Mouse (Mus musculus) macrophage (primary cell): ENCODE results near the gene Klhl33. TPM values are rescaled to one million over a fixed set of nuclear protein-coding genes. Genes with fewer than 3 reads are reported as not detected.
"Not testable (repeated sequence)": the region's sequence is repeated elsewhere in the genome, so short reads cannot be mapped to it uniquely, and the experiment has no call there.

Source experiments
- H3K27ac ChIP-seq: fragments of 350-480 bp; formaldehyde crosslinking; 2 replicates; pipeline ENCODE4 v1.9.0; 2021
- H3K36me3 ChIP-seq: fragments of 350-480 bp; formaldehyde crosslinking; 2 replicates; pipeline ENCODE4 v1.9.0; 2021; ENCODE audit errors: inconsistent target
- H3K4me3 ChIP-seq: fragments of 350-480 bp; formaldehyde crosslinking; 2 replicates; pipeline ENCODE4 v1.9.0; 2021; ENCODE audit errors: inconsistent target
- H3K79me2 ChIP-seq: fragments of 350-480 bp; formaldehyde crosslinking; 2 replicates; pipeline ENCODE4 v1.9.0; 2021; ENCODE audit errors: inconsistent target
- WGBS: methylation state at CpG from one replicate; pipeline ENCODE4 v1.1.7; 2026; ENCODE audit warnings: inconsistent platforms; ENCODE audit not compliant: missing documents; 5-methylcytosine and 5-hydroxymethylcytosine counted together
- polyA plus RNA-seq: library from polyadenylated mRNA; stranded (reverse); fragments of 250-400 nt; gene quantifications from 3 replicates; pipeline ENCODE4 v1.2.4, GENCODE M21; 2018; ENCODE audit warnings: inconsistent platforms

The Klhl33 gene
- polyA plus RNA-seq, 1 experiment from 2014 or later: not detected

DNA sequence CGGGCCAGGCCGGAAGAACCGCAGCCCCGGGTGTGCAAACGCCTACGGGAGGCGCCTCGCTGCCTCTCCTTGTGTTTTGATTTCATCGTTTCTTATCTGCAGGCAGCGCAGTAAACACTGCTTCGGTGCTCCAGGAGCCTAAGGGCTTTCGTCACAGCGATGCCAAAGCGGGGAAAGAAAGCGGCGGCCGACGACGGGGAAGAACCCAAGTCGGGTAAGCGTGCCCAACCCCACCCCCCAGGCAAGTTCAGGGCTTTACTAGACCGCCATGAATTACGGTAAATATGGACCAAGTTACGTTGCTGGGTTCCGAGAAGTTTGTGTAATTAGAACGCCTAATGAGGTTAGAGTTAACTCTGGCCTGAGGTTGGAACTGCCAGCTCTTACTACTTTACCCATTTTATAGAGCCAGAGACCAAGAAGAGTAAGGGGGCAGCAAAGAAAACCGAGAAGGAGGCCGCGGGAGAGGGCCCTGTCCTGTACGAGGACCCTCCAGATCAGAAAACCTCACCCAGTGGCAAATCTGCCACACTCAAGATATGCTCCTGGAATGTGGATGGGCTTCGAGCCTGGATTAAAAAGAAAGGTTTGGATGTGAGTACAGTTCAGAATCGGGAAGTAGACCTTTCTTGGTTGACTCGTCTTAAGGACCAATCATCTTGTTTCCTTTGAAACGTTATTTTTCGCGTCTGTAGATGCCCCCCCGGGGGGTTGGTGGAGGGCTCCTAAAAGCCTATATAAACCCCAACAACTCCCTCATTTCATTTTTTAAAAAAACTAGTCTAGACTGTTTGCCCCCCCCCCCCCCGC lies 28.0 kb upstream of the Klhl33 start:
- peak overlapping the region; percentile 79 for H3K4me3 ChIP-seq
- WGBS: 3% methylated on average over 33 of the region's 38 CpGs
- peaks cover 33% of the 10 kb centered on the region for H3K36me3 ChIP-seq
- peaks cover 76% of the 10 kb centered on the region for H3K79me2 ChIP-seq
- H3K27ac ChIP-seq: peak overlapping the region; percentile 74

DNA sequence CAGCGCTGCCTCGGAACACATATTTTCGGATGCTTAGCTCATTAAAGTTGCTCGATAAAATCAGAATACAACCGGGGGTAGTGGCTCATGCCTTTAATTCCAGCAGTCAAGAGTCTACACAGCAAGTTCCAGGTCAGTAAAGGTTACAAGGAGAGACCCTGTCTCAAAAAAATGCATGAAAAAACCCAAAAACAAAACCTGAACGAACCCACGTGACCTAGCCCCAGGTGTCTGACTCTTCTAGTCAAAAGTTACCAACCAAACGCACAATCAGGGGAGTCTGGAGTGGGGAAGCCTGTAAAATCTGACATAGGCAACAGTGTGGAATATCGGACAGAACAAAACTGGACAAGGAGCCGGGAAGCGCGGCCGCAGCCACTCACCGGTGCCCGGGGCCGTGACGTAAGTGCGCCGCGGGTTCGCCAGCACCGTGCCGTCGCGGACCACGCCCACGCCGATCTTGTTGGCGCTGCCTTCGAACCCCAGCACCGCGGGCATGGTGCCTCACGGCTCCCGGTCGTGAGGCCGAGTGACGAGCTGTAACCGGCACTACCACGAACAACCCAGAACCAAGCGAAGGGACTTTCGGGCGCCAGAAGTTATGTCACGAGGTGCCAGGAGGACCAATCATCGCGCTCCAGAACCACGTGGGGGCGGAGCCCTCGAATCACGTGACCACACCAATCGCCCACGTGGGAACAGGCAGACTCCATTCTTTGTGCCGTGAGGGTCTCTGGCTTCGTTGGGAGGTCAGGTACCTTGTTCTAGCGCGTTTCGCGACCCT lies 27.2 kb upstream of the Klhl33 start, which contains the start of the genes Osgep and Apex1:
Gene Osgep (minus strand): TSS at position 613 of the 784 bp plus-strand sequence.
Gene Apex1 (plus strand): TSS at position 688 of the 784 bp plus-strand sequence.
- under 1% methylated on average over 57 of the region's 57 CpGs for WGBS
- peak within 1 kb of the TSS; percentile 74 for H3K27ac ChIP-seq
- H3K79me2 ChIP-seq: peaks cover 70% of the 10 kb centered on the region
- H3K4me3 ChIP-seq: peak within 1 kb of the TSS; percentile 79
- H3K36me3 ChIP-seq: peaks cover 32% of the 10 kb centered on the region

DNA sequence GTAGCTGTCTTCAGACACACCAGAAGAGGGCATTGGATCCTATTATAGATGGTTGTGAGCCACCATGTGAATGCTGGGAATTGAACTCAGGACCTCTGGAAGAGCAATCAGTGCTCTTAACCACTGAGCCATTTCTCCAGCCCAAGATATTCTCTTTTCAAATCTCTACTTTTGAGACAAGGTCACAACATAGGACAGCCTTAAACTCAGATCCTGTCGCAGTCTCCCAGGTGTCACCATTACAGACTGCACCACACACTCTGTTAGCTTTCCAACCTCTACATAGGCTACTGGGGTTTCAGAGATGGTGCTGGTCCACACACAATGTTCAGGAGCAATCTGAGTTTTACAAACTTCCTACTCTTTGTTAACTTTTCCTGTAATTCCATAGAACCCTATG lies 26.1 kb upstream of the Klhl33 start:
- peak overlapping the region; percentile 74 for H3K27ac ChIP-seq
- peak overlapping the region; percentile 79 for H3K4me3 ChIP-seq
- peaks cover 26% of the 10 kb centered on the region for H3K36me3 ChIP-seq
- peaks cover 59% of the 10 kb centered on the region for H3K79me2 ChIP-seq
- 64% methylated on average over 1 of the region's 1 CpGs for WGBS

DNA sequence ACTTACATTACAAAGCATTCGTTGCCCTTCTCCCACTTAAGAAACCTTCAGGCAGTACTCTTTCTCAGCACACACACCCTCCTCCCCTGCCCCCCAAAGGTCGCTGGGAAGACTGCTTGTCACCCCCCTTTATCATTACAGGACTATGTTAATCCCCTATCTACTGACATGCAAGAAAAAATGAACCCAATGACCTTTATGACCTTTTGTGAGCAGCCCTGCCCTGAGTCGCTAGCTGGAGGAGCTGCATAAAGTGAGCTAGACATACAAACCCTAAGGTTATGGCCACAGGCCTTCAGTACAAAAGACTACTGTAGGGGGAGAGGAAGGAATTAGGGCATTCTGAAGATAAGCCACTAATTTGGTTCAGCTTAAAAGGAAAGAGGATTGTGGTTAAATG lies 14.0 kb upstream of the Klhl33 start:
- no peak overlapping the region for H3K27ac ChIP-seq
- no peak overlapping the region for H3K4me3 ChIP-seq
- H3K79me2 ChIP-seq: no peaks in the 10 kb centered on the region
- peaks cover 35% of the 10 kb centered on the region for H3K36me3 ChIP-seq
- 92% methylated on average over 3 of the region's 3 CpGs for WGBS

DNA sequence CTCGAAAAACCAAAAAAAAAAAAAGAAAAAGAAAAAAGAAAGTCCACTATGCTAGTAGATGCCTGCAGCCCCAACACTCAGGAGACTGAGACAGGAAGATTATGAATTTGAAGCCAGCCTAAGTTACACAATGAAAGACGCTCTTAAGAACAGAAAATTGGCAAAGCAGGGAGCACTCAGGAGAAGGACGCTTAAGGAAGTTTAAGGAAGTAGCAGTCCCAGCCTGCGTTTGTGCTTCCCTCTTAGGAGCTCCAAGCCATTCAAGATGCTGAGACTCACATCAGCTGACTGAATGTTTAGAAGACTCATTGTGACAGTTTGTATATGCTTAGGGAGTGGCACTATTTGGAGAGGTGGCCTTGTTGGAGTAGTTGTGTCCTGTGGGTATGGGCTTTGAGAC lies 10.8 kb upstream of the Klhl33 start:
- Histone ChIP-seq H3K4me3 (no peak overlapping the region), H3K79me2 (no peaks in the 10 kb centered on the region), H3K36me3 (peaks cover 6% of the 10 kb centered on the region; the same call in 1 of the 2 replicates), H3K27ac (no peak overlapping the region)
- 31% methylated on average over 3 of the region's 4 CpGs for WGBS

DNA sequence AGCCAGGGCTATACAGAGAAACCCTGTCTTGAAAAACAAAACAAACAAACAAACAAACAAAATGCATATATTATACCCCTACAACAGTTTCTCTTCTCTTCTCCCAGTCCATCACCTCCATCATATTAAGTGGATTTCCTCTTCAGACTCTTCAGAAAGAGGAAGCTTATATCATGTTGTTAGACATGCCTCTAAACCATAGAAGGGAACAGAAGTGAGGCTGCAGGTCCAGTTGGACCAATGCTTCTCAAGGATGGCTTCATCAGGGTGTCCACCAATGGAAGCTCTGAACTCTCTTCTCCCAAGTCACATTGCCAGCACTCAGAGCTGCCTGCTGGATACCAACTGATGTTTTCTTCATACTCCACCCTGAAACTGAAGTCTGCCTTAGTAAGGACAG lies 8.0 kb upstream of the Klhl33 start:
- H3K36me3 ChIP-seq, H3K79me2 ChIP-seq, H3K27ac ChIP-seq, H3K4me3 ChIP-seq: not testable (repeated sequence)

DNA sequence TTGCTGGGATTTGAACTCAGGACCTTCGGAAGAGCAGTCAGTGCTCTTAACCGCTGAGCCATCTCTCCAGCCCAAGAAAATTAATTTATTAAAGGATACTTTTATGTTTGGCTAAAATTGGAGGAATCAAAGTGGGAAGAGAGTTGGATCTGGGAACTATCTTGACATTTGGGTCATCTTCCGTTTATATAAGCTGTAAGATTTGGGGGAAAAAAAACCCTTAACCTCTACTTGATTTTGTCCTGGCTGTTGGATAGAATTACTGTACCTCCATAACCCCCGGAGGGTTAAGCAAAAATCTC lies 7.5 kb upstream of the Klhl33 start:
- H3K79me2 ChIP-seq: no peaks in the 10 kb centered on the region
- WGBS: 93% methylated on average over 3 of the region's 4 CpGs
- H3K27ac ChIP-seq: no peak overlapping the region
- H3K36me3 ChIP-seq: no peaks in the 10 kb centered on the region
- no peak overlapping the region for H3K4me3 ChIP-seq

DNA sequence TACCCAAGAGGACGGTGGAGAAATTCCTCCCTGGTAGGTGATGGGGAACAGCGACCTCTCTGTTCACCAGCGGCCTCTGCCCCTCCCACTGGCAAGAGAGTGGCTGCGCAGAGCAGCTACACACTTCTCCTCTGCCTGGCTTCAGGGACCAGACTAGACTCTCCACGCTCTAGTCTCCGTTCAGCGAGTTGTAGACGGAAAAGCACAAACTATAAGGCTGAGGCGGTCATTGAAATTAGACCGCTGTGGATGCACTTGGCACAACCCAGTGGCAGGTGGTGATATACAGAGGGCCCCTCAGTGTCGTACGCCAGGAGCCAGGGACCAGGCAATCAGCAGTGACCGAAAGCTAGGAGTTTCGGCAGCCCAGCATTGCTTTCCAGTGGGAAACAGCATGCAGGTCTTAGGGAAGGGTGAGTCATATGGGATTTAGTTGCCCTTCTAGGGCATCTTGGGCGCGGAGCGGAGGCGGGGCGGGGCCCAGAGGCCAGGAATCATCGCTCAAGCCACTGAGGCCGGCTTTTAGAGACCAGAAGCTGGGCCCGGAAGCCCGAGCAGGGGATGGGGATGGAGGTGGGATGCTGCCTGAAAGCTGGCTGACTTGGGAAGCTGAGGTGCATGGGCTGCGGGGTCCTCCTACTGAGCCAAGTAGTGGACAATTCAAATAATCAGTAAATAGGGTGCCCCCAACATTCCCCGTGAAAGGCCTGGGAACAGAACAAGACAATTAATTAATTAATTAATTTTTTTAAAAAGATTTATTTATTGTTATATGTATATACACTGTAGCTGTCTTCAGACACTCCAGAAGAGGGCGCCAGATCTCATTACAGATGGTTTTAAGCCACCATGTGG lies 6.9 kb upstream of the Klhl33 start:
- no peak overlapping the region; the same call in 1 of the 2 replicates for H3K4me3 ChIP-seq
- no peak overlapping the region for H3K27ac ChIP-seq
- no peaks in the 10 kb centered on the region for H3K79me2 ChIP-seq
- H3K36me3 ChIP-seq: no peaks in the 10 kb centered on the region
- WGBS: 52% methylated on average over 25 of the region's 26 CpGs

DNA sequence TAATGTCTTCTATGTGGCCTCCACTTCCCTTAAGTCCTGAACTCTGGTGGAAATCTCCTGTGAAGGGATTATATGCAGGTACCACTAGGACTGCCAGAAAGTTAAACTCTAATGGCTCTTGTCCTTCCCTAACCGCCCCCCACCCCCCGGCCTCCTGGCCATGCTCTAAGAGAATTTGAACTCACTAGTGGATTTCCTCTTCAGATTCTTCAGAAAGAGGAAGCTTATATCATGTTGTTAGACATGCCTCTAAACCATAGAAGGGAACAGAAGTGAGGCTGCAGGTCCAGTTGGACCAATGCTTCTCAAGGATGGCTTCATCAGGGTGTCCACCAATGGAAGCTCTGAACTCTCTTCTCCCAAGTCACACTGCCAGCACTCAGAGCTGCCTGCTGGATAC lies 685 bp upstream of the Klhl33 start:
- H3K4me3 ChIP-seq, H3K36me3 ChIP-seq, H3K79me2 ChIP-seq: not testable (repeated sequence)
- peak overlapping the region; percentile 54 for H3K27ac ChIP-seq
- WGBS: 13% methylated on average over 2 of the region's 2 CpGs

DNA sequence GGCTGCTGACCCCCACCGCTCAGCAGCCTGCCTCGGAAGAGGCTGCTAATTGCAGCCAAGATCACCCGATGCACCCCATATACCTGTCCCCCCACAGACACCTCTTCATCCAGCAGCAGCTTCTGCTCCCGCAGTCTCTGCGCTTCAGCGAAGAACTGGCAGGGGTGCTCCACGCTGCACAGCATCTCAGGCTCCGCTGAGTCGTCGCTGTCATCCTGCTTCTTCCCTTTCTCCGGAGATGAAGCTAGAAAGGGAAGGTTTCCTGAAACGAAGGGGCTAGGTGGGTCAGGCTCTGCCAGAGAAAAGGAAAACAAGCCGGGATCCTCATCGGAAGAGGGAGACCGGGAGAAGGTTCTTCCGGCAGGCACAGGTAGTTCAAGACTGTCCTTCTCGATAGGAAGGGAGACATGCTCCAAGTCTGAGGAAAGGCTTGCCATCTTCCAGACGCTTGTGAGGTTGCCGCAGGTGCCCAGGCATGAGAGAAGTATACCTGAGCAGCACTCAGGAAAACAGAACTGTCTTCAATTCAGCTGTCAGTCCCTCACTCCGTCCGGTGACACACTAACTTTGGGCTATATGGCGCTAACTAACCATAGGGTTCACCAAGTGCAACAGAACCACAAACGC lies 447 bp downstream of the Klhl33 start:
- peak overlapping the region; percentile 54 for H3K27ac ChIP-seq
- 67% methylated on average over 22 of the region's 23 CpGs for WGBS
- H3K4me3 ChIP-seq: no peak overlapping the region

DNA sequence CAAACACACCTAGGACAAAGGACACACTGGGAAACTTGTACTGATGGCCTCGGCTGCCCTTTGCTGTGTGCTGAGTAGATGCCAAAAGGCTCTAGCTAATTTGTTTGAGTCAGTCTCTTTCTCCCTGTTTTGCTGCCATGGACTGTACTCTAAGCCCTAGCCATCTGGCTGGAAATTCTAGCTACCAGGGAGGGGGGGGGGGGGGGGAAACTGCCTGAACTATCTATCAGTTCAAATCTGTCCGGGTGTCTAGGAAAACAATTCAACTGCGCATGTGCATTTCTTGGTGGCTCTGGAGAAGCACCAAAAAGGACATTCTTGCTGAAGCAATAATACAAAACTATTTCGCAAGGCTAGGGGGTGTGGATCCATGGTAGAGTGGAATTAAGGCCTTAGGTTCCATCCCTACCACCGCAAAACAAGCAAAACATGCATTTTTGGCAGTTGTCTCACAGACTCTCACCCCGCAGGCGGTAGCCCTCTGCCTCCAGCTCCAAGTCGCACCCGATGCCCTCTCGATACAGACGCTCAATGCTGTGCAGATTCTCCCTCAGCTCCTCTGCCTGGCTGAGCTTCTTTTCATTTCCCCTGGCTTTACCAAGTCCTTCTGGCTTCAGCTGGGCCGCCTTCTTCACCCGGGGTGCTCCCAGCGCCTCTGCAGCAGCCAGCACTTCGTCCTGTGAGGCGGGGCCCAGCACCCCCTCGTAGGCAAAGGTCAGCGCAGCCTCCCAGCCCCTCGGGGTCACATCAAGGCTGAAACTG lies 1.1 kb downstream of the Klhl33 start:
- Histone ChIP-seq H3K79me2 (no peaks in the 10 kb centered on the region), H3K27ac (peak overlapping the region; percentile 54), H3K4me3 (no peak overlapping the region), H3K36me3 (no peaks in the 10 kb centered on the region)
- 29% methylated on average over 19 of the region's 19 CpGs for WGBS

More for the DNA sequence above, 447 bp downstream of the Klhl33 start:
- Histone ChIP-seq H3K79me2 (no peaks in the 10 kb centered on the region), H3K36me3 (no peaks in the 10 kb centered on the region)

DNA sequence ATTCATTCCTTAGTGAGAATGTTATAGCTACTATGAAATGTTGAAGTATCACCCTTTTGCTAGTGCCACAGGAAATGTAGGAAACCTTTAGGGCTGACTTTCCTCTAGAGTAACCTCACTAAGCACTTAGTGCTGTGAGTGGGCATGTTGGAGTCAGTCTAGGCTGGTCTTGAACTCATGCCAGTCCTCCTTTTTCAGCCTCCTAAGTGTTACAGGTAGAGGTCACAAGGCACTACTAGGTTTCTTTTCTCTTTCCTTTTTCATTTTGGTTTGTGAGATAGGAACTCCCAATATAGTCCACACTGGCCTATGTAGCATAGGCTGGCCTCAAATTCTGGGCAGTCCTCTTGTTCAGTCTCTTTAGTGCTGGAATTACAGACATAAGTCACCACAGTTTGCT lies 1.9 kb downstream of the Klhl33 start:
- Histone ChIP-seq H3K36me3 (no peaks in the 10 kb centered on the region), H3K27ac (no peak overlapping the region), H3K4me3 (no peak overlapping the region)

DNA sequence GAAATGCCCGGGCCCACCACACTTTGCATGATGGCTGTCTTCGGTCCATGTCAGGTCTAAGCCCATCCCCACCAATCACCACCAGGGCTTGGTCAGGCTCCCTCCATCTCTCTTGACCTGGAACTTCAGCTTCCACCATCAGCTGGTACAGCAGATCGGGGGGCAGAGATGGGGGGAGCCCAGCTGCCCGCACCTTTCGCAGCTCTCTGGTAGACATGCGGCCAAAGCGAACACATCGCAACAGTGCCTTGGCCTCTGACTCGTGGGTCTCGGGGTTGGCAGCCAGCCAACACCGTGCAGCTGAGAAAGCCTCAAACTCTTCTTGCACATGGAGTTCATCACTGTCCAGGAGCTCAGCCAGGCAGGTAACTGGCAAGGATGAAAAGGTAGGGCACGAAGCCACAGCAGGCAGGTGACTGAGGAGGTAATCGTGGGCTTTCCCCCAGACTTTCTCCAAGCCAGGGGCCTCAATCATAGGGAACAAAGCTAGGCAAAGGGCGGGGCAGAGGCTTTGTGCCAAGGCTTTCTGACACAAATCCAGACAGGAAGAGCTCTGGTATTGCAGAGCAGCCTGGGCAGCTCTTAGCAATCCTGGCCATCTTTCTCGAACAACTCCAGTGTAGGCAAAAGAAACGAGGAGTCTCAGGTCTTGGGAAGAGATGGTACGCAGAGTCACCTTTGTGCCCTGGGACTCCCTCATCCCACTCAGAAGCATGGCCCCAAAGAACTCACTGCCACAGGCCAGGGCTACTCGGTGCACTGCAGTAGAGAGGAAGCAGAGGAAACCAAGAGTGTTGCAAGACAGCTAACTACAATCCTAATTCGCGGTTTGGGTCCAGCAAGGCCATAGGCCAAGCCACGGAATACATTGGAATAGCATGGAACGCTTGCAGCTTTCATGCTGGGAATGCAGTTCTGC lies 4.5 kb downstream of the Klhl33 start:
- WGBS: 40% methylated on average over 21 of the region's 22 CpGs

More for the DNA sequence above, 1.9 kb downstream of the Klhl33 start:
- H3K79me2 ChIP-seq: no peaks in the 10 kb centered on the region

More for the DNA sequence above, 4.5 kb downstream of the Klhl33 start:
- H3K36me3 ChIP-seq: no peaks in the 10 kb centered on the region
- no peak overlapping the region for H3K27ac ChIP-seq
- no peaks in the 10 kb centered on the region for H3K79me2 ChIP-seq
- H3K4me3 ChIP-seq: no peak overlapping the region
